Mouse (Mus musculus) intestine, embryonic 16.5 days (tissue): ENCODE data around the gene Plekhh2. TPM values are rescaled to one million over a fixed set of nuclear protein-coding genes. Genes with fewer than 3 reads are reported as not detected.

Experiments
- ATAC-seq: fragments of 200-750 bp; cut with Nextera tagmentation; 2 replicates; pipeline ENCODE4 v1.8.0; 2017; ENCODE audit warnings: moderate TSS enrichment, moderate library complexity
- H3K27ac ChIP-seq: fragments of 300-500 bp; sonication (generic); 2 replicates; pipeline ENCODE4 v1.5.1; 2014; ENCODE audit warnings: mild to moderate bottlenecking, low read length
- H3K27me3 ChIP-seq: fragments of 300-500 bp; sonication (generic); replicated peaks from 2 replicates; pipeline ENCODE4 v1.6.1; 2014; ENCODE audit warnings: low read length, control low read depth, mixed read lengths; ENCODE audit not compliant: control insufficient read depth, insufficient read depth
- H3K36me3 ChIP-seq: fragments of 300-500 bp; sonication (generic); 2 replicates; pipeline ENCODE4 v1.6.1; 2014; ENCODE audit warnings: low read length, control low read depth; ENCODE audit not compliant: control insufficient read depth, insufficient read depth
- H3K4me1 ChIP-seq: fragments of 300-500 bp; sonication (generic); 2 replicates; pipeline ENCODE4 v1.6.1; 2014; ENCODE audit warnings: low read length, control low read depth, mixed read lengths; ENCODE audit not compliant: control insufficient read depth, insufficient read depth
- H3K4me2 ChIP-seq: fragments of 300-500 bp; sonication (generic); 2 replicates; pipeline ENCODE4 v1.6.1; 2014; ENCODE audit warnings: low read depth, low read length, control low read depth
- H3K4me3 ChIP-seq: fragments of 300-500 bp; sonication (generic); 2 replicates; pipeline ENCODE4 v1.5.1; 2014; ENCODE audit warnings: mild to moderate bottlenecking, low read length
- H3K9ac ChIP-seq: fragments of 300-500 bp; sonication (generic); 2 replicates; pipeline ENCODE4 v1.6.1; 2014; ENCODE audit warnings: low read depth, low read length
- H3K9me3 ChIP-seq: fragments of 300-500 bp; sonication (generic); 2 replicates; pipeline ENCODE4 v1.6.1; 2016; ENCODE audit warnings: low read length, control low read depth; ENCODE audit not compliant: control insufficient read depth
- WGBS: fragments of 180-500 bp; shearing (Covaris S2); extraction: QIAGEN DNeasy Blood & Tissue Kit; methylation state at CpG from one replicate; pipeline ENCODE4 v1.1.7; 2014; 5-methylcytosine and 5-hydroxymethylcytosine counted together
- polyA plus RNA-seq: library from polyadenylated mRNA; unstranded; fragments of >200 nt; fragmentation: Nextera tagmentation; extraction: Ambion mirVana; gene quantifications from 2 replicates; pipeline ENCODE4 v1.2.1, GENCODE M21; 2015

Gene Plekhh2
- polyA plus RNA-seq, 1 experiment from 2014 or later = 6.1 TPM

DNA sequence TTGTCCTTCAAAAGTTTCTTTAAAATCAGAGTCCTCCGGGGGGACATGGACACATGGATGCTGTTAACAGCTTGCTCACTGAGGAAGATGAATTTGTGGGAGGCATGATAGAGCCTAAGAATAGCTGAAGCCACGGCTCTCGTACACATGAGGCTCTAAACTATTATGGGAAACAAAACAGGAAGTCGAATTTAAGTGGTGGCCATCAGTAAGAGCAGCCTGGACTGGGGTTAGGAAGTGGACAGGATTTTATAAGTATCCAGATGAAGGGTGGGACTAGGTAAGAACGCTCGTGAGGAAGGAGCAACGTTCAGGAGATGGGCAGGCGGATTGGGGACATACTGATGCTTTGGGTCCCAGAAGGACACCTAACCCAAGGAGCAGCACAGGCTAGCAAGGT lies 67.6 kb downstream of the Plekhh2 start:
- H3K4me1 ChIP-seq = peaks cover 6% of the 10 kb centered on the region
- H3K9me3 ChIP-seq = no peaks in the 10 kb centered on the region
- WGBS = 61% methylated on average over 8 of the region's 8 CpGs
- H3K27me3 ChIP-seq = no peaks in the 10 kb centered on the region
- ATAC-seq = no peak
- no peak overlapping the region for H3K27ac ChIP-seq
- H3K36me3 ChIP-seq = no peaks in the 10 kb centered on the region
- no peak overlapping the region for H3K9ac ChIP-seq
- H3K4me3 ChIP-seq = no peak overlapping the region
- H3K4me2 ChIP-seq = no peak overlapping the region

DNA sequence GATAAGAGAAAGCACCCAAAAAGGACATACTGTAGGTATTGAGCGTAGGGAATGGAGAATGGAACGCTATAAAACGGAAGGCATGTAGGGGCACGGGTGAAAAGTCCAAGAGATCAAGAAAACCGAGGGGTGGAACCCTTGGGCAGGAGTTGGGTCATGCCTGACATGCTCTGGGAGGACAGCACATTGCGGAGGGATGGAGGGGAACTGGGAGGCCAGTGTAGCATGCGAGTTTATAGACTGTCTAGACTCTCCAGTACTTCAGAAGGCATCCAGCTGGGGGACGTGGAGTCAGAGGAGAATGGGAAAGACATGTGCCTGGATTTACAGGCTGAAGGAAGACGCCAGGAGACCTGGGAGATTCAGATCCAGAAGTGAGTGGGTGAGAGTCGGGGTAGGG lies 68.1 kb downstream of the Plekhh2 start:
- H3K9ac ChIP-seq = no peak overlapping the region
- no peak overlapping the region for H3K4me3 ChIP-seq
- no peak overlapping the region for H3K4me2 ChIP-seq
- no peaks in the 10 kb centered on the region for H3K9me3 ChIP-seq
- 82% methylated on average over 10 of the region's 10 CpGs for WGBS
- H3K27ac ChIP-seq = no peak overlapping the region
- ATAC-seq = no peak
- H3K36me3 ChIP-seq = no peaks in the 10 kb centered on the region
- H3K27me3 ChIP-seq = no peaks in the 10 kb centered on the region
- peaks cover 3% of the 10 kb centered on the region for H3K4me1 ChIP-seq

DNA sequence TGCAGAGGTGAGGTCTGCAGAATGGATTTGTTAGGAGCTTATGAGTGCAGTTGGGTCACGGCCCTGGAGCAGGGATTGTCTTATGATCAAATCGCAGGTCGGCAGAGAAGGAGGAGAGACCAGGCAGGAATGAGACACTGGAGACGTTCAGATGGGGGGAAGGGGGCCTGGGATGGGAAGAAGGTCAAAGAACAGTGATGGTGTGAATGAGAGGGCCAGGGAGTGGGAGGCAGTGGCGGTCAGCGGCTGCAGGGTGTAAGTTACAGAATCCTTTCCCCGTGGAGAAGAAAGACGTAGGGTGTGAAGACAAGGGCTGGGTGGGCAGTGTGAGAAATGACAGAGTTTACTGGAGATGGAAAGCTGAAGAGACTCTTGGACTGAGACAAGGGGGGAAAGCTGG lies 69.1 kb downstream of the Plekhh2 start:
- Histone ChIP-seq H3K9ac (no peak overlapping the region), H3K4me3 (no peak overlapping the region), H3K27me3 (no peaks in the 10 kb centered on the region), H3K9me3 (no peaks in the 10 kb centered on the region), H3K4me2 (no peak overlapping the region), H3K4me1 (0 out of 2 replicates have a peak, but pooled peaks cover 2% of the 10 kb centered on the region), H3K27ac (0 out of 2 replicates have a peak overlapping the region, but pooled peaks have one; percentile 21), H3K36me3 (no peaks in the 10 kb centered on the region)
- no peak for ATAC-seq
- 60% methylated on average over 8 of the region's 8 CpGs for WGBS

DNA sequence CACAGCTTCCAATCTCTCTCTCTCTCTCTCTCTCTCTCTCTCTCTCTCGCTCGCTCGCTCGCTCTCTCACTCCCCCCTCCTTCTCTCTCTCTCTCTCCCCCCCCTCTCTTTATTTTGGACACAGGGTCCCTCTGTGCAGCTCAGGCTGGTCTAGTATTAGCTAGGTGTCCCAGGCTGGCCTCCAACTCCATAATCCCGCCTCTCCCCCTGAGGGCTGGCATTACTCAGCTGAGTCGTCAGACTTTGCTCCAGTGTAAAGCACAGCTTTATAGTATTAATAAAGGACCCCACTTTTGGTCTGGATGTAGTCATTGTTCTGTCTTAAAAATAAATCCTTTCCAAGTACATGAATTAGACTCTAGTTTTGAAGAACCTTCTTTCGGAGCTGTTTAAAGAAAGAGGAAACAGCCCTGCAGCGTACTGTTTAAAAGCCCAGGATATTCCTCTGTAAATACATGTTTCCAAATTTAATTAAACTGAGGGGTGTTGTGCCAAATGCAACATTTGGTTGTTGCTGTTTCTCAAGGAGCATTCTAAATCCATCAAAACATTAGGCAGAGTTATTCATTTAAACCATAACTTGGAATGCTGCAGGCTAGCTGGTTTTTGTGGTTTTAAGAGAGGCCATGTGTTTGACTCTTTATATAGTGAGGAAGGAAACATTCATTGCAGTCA lies 70.2 kb downstream of the Plekhh2 start:
- Histone ChIP-seq H3K4me2 (no peak overlapping the region), H3K4me1 (0 out of 2 replicates have a peak, but pooled peaks cover 2% of the 10 kb centered on the region), H3K9me3 (no peaks in the 10 kb centered on the region), H3K4me3 (no peak overlapping the region), H3K36me3 (no peaks in the 10 kb centered on the region), H3K27me3 (no peaks in the 10 kb centered on the region), H3K9ac (no peak overlapping the region), H3K27ac (peak overlapping the region; percentile 40)
- peak; percentile 55; the same call in 1 of the 2 replicates for ATAC-seq
- 61% methylated on average over 8 of the region's 8 CpGs for WGBS

DNA sequence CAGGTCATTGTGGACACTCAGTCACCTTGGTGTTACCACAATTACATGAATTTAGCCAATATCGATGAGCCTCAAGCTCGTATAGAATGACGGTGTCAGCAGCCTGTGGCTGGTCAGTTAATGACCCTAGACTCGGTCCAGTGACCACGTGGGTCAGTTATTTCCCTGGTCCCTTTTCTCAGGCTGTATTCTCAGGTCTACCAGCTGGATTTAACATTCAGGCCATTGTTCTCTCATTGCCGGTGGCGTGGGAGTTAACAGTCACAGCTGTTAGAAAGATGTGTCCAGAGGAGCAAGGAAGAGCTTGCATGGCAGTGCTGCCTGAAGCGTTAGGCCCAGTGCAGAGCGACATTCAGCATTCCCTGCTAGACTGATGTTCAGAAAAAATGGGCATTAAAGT lies 72.4 kb downstream of the Plekhh2 start:
- 0 out of 2 replicates have a peak, but pooled peaks cover 2% of the 10 kb centered on the region for H3K4me1 ChIP-seq
- H3K27ac ChIP-seq = no peak overlapping the region
- no peak overlapping the region for H3K4me3 ChIP-seq
- WGBS = 80% methylated on average over 9 of the region's 9 CpGs
- H3K9ac ChIP-seq = no peak overlapping the region
- no peak overlapping the region for H3K4me2 ChIP-seq
- ATAC-seq = no peak
- H3K36me3 ChIP-seq = no peaks in the 10 kb centered on the region
- H3K9me3 ChIP-seq = no peaks in the 10 kb centered on the region
- H3K27me3 ChIP-seq = no peaks in the 10 kb centered on the region

DNA sequence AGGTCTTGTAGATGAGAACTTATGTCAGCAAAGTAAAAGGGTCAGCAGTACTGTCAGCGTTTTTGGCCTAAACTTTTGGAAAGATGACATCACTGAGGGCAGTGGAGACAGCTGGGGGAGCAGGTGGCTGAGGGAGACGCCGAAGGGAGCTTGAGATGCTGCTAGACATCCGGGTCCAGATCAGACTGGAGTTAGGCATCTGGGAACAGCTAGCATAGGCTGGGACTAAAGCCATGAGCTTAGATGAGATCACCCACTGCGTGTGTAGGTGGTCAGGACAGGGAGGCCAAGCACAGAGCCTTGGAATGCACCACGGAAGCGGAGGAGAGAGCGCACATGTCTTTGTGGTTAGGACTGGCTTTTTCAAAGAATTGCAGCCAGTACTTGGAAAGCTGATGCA lies 73.4 kb downstream of the Plekhh2 start:
- H3K4me3 ChIP-seq = no peak overlapping the region
- H3K9ac ChIP-seq = no peak overlapping the region
- no peak overlapping the region for H3K27ac ChIP-seq
- 0 out of 2 replicates have a peak, but pooled peaks cover 2% of the 10 kb centered on the region for H3K4me1 ChIP-seq
- peaks cover 4% of the 10 kb centered on the region; the same call in 1 of the 2 replicates for H3K36me3 ChIP-seq
- no peaks in the 10 kb centered on the region for H3K9me3 ChIP-seq
- H3K27me3 ChIP-seq = no peaks in the 10 kb centered on the region
- peak; percentile 60; the same call in 1 of the 2 replicates for ATAC-seq
- no peak overlapping the region for H3K4me2 ChIP-seq
- 64% methylated on average over 8 of the region's 8 CpGs for WGBS

DNA sequence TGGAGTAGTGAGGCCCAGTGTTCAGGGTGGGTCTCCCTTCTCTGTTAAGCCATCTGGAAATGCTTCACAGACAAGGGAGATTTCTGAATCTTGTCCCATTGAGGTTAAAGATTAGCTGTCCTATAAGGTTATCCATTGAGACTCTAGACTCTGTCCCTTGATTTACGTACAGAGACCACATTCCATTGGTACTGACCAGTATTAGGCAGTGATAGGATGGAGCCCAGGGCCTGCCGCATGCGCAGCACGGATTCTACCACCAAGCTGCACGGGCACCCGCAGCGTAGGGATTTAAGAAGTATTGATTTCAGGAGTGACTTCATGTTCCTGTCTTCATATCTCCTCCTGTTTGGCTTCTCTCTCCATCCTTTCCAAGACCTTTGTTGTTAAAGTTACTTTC lies 78.4 kb downstream of the Plekhh2 start:
- no peaks in the 10 kb centered on the region for H3K27me3 ChIP-seq
- no peak for ATAC-seq
- H3K9ac ChIP-seq = no peak overlapping the region
- no peak overlapping the region for H3K4me3 ChIP-seq
- whole genome bisulfite sequencing = 90% methylated on average over 7 of the region's 7 CpGs
- no peak overlapping the region for H3K27ac ChIP-seq
- H3K9me3 ChIP-seq = no peaks in the 10 kb centered on the region
- H3K36me3 ChIP-seq = peaks cover 4% of the 10 kb centered on the region; the same call in 1 of the 2 replicates
- H3K4me1 ChIP-seq = no peaks in the 10 kb centered on the region
- H3K4me2 ChIP-seq = no peak overlapping the region

DNA sequence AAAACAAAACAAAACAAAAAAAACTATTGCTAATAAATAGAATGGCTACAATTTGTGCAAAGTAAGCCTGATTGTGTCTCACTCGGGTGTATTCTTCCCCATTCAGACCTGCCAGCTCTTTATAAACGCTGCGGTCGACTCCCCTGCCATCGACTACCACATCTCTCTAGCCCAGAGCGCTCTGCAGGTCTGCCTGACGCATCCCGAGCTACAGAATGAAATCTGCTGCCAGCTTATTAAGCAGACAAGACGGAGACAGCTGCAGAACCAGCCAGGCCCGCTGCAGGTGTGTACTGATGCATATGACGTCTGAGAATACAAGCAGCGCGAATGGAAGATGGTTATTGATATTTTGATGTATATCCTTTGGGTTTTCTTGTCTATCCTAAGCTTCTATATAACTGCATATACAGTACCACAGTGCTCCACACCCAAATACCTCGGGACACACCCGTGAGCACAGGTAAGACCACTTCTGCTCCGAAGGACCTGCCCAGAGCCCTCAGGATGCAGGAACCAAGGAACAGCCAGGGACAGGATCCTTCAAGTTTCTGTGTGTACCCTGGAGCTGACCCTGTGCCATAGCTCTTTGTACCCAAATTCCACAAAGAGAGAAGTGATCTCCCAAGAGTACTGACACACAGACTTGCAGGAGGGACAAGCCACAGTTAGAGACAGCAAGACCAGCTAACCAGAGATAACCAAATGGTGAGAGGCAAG lies 79.9 kb downstream of the Plekhh2 start:
- Histone ChIP-seq H3K4me1 (no peaks in the 10 kb centered on the region), H3K4me3 (no peak overlapping the region), H3K4me2 (no peak overlapping the region), H3K36me3 (peaks cover 4% of the 10 kb centered on the region; the same call in 1 of the 2 replicates), H3K27me3 (no peaks in the 10 kb centered on the region), H3K9ac (no peak overlapping the region), H3K27ac (no peak overlapping the region), H3K9me3 (no peaks in the 10 kb centered on the region)
- ATAC-seq = no peak
- WGBS = 87% methylated on average over 16 of the region's 16 CpGs

DNA sequence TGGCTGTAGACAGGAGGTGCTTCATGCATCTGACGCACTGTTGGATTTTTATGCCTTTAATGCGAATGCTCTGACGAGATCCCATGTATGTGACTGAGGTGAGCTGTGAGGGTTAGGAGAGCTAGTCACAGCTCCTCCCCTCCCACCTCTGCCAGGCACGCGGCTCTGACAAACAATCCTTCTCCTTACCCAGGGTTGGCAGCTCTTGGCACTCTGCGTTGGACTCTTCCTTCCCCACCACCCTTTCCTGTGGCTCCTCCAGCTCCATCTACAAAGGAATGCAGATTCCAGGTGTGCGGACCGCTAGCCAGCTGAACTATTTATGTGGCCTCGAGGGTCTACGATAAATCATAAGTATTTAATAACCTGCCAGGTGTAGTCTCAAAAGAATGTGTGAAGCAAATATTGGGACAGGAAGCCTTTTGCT lies 84.3 kb downstream of the Plekhh2 start:
- Histone ChIP-seq H3K4me1 (peaks cover 4% of the 10 kb centered on the region), H3K27me3 (no peaks in the 10 kb centered on the region), H3K9ac (no peak overlapping the region), H3K4me2 (no peak overlapping the region), H3K9me3 (no peaks in the 10 kb centered on the region), H3K36me3 (no peaks in the 10 kb centered on the region; the same call in 1 of the 2 replicates), H3K27ac (no peak overlapping the region), H3K4me3 (no peak overlapping the region)
- 40% methylated on average over 10 of the region's 10 CpGs for WGBS
- ATAC-seq = no peak
